Mouse (Mus musculus) embryonic facial prominence, embryonic 11.5 days (tissue): ENCODE data around the gene Ankrd44. TPM values are rescaled to one million over a fixed set of nuclear protein-coding genes. Genes with fewer than 3 reads are reported as not detected.

Experiments used
- ATAC-seq: fragments of 200-750 bp; cut with Nextera tagmentation; replicated peaks from 2 replicates; pipeline ENCODE4 v1.8.0; 2017; ENCODE audit warnings: low read depth; ENCODE audit not compliant: insufficient number of reproducible peaks, low FRiP score, low TSS enrichment
- DNase-seq: peaks from one replicate; pipeline ENCODE4 v3.0.0-alpha.2; 2015; ENCODE audit warnings: low spot score
- H3K27ac ChIP-seq: fragments of 300-500 bp; sonication (generic); replicated peaks from 2 replicates; pipeline ENCODE4 v1.5.1; 2014; ENCODE audit warnings: mild to moderate bottlenecking, low read depth, low read length, control low read depth
- H3K27me3 ChIP-seq: fragments of 300-500 bp; sonication (generic); 2 replicates; pipeline ENCODE4 v1.6.1; 2014; ENCODE audit warnings: mild to moderate bottlenecking, low read length, moderate library complexity, mixed read lengths; ENCODE audit not compliant: control insufficient read depth, insufficient read depth
- H3K36me3 ChIP-seq: fragments of 300-500 bp; sonication (generic); replicated peaks from 2 replicates; pipeline ENCODE4 v1.6.1; 2014; ENCODE audit warnings: low read depth, mild to moderate bottlenecking, low read length, moderate library complexity, mixed read lengths; ENCODE audit not compliant: control insufficient read depth, insufficient read depth
- H3K4me1 ChIP-seq: fragments of 300-500 bp; sonication (generic); 2 replicates; pipeline ENCODE4 v1.6.1; 2014; ENCODE audit warnings: low read length, mixed read lengths; ENCODE audit not compliant: control insufficient read depth, insufficient read depth
- H3K4me2 ChIP-seq: fragments of 300-500 bp; sonication (generic); 2 replicates; pipeline ENCODE4 v1.6.1; 2014; ENCODE audit warnings: low read depth, mild to moderate bottlenecking, control low read depth, low read length, moderate library complexity
- H3K4me3 ChIP-seq: fragments of 300-500 bp; sonication (generic); 2 replicates; pipeline ENCODE4 v1.5.1; 2014; ENCODE audit warnings: low read depth, low read length, control low read depth
- H3K9ac ChIP-seq: fragments of 300-500 bp; sonication (generic); replicated peaks from 2 replicates; pipeline ENCODE4 v1.6.1; 2014; ENCODE audit warnings: mild to moderate bottlenecking, control low read depth, low read length
- H3K9me3 ChIP-seq: fragments of 300-500 bp; sonication (generic); replicated peaks from 2 replicates; pipeline ENCODE4 v1.6.1; 2016; ENCODE audit warnings: mild to moderate bottlenecking, low read length, inconsistent platforms, mixed read lengths; ENCODE audit not compliant: control insufficient read depth
- WGBS: fragments of 180-500 bp; shearing (Covaris S2); extraction: QIAGEN DNeasy Blood & Tissue Kit; methylation state at CpG from one replicate; pipeline ENCODE4 v1.1.7; 2014; 5-methylcytosine and 5-hydroxymethylcytosine counted together
- polyA plus RNA-seq: library from polyadenylated mRNA; unstranded; fragments of >200 nt; fragmentation: Nextera tagmentation; extraction: Ambion mirVana; gene quantifications from 2 replicates; pipeline ENCODE4 v1.2.1, GENCODE M21; 2014

Gene Ankrd44
- polyA plus RNA-seq, 1 experiment from 2014 or later = 24.4 TPM

DNA sequence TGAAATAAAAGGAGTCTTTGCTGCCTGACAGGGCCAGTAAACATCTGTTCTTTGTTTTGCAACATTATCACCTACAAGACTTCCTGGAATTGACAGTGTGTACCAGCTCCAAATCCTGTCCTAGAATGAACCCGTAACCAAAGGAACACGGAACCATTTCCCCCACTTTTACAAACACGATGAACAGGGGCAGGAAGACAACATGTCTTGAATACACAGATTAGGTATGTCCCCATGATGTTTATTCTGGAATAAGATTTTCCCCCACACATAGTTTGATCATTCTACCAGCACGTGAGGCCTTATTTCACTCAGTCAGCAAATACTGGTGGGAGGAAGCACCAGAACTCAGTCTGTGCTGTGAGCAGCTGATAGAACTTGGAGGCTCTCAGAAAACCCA lies 241.9 kb downstream of the Ankrd44 start:
- H3K27ac ChIP-seq = no peak overlapping the region
- WGBS = 89% methylated on average over 4 of the region's 4 CpGs
- no peaks in the 10 kb centered on the region for H3K9me3 ChIP-seq
- H3K27me3 ChIP-seq = no peaks in the 10 kb centered on the region
- no peak overlapping the region for H3K9ac ChIP-seq
- no peak overlapping the region for H3K4me2 ChIP-seq
- no peaks in the 10 kb centered on the region for H3K4me1 ChIP-seq
- ATAC-seq (no peak), DNase-seq (no peak)
- no peaks in the 10 kb centered on the region for H3K36me3 ChIP-seq
- H3K4me3 ChIP-seq = no peak overlapping the region

GRCm38 (mm10) chr1:54679556-54679955 lies 246.6 kb downstream of the Ankrd44 start:
- Histone ChIP-seq H3K27me3 (no peaks in the 10 kb centered on the region), H3K36me3 (no peaks in the 10 kb centered on the region), H3K27ac (no peak overlapping the region), H3K9ac (no peak overlapping the region), H3K4me2 (no peak overlapping the region), H3K4me3 (no peak overlapping the region), H3K4me1 (no peaks in the 10 kb centered on the region), H3K9me3 (no peaks in the 10 kb centered on the region)
- 79% methylated on average over 1 of the region's 1 CpGs for WGBS
- DNase-seq (no peak), ATAC-seq (no peak)

DNA sequence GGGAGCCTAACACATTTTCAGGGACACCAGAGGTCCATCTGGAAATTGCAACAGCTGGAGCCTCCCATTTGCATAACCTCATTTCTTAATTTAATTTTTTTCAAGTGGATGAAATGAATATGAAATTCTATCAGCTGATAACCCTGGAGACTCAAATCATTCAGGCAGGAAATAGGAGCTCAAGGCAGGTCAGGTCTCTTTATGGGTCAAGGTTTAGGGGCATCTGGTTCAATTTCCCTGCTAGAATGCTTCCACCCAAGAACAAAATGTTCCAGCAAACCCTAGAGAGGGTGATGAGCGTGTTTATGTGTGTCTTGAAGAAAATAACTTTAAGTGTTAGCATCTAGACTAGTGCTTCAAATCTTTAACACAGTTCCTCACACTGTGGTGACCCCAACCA lies 248.2 kb downstream of the Ankrd44 start:
- Histone ChIP-seq H3K36me3 (no peaks in the 10 kb centered on the region), H3K4me3 (no peak overlapping the region), H3K27me3 (no peaks in the 10 kb centered on the region), H3K9ac (no peak overlapping the region), H3K4me1 (no peaks in the 10 kb centered on the region), H3K27ac (no peak overlapping the region), H3K4me2 (no peak overlapping the region), H3K9me3 (no peaks in the 10 kb centered on the region)
- 71% methylated on average over 1 of the region's 1 CpGs for WGBS
- DNase-seq = no peak
- ATAC-seq = no peak

DNA sequence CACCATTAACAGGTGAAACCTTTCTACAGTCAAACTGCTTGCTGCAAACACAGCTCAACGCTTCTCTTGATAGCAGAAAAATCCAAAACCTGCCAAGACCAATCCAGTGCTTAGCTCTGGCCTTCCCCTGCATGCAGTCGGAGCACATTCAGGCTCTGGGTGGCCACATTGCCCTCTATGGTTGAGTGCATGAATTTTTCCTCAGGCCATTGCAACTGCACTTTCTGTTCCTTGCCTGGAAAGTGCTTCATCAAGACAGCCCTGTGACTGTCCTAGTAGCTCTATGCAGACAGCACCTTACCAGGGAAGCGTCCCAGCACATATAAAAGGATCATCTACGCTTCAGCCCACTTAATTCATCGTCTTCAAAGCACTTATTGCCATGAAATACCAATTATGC lies 250.7 kb downstream of the Ankrd44 start:
- no peak overlapping the region for H3K9ac ChIP-seq
- no peaks in the 10 kb centered on the region for H3K27me3 ChIP-seq
- H3K36me3 ChIP-seq = no peaks in the 10 kb centered on the region
- no peaks in the 10 kb centered on the region for H3K9me3 ChIP-seq
- ATAC-seq (no peak), DNase-seq (no peak)
- no peak overlapping the region for H3K27ac ChIP-seq
- no peaks in the 10 kb centered on the region for H3K4me1 ChIP-seq
- WGBS = 59% methylated on average over 5 of the region's 5 CpGs
- H3K4me3 ChIP-seq = no peak overlapping the region
- no peak overlapping the region for H3K4me2 ChIP-seq

- no peaks in the 10 kb centered on the region for H3K36me3 ChIP-seq
- no peaks in the 10 kb centered on the region for H3K4me1 ChIP-seq
- no peak overlapping the region for H3K4me3 ChIP-seq
- DNase-seq (no peak), ATAC-seq (no peak)
- no peaks in the 10 kb centered on the region for H3K9me3 ChIP-seq
- H3K27ac ChIP-seq = no peak overlapping the region
- H3K27me3 ChIP-seq = no peaks in the 10 kb centered on the region
- no peak overlapping the region for H3K4me2 ChIP-seq
- no peak overlapping the region for H3K9ac ChIP-seq
- WGBS = 89% methylated on average over 2 of the region's 2 CpGs
Measured at GRCm38 (mm10) chr1:54667991-54668390, 258.2 kb downstream of the Ankrd44 start.

GRCm38 (mm10) chr1:54665582-54666405 lies 260.4 kb downstream of the Ankrd44 start:
- Histone ChIP-seq H3K27me3 (no peaks in the 10 kb centered on the region), H3K36me3 (no peaks in the 10 kb centered on the region), H3K27ac (no peak overlapping the region), H3K9ac (no peak overlapping the region), H3K9me3 (no peaks in the 10 kb centered on the region), H3K4me2 (no peak overlapping the region), H3K4me1 (no peaks in the 10 kb centered on the region), H3K4me3 (no peak overlapping the region)
- WGBS = 58% methylated on average over 8 of the region's 8 CpGs
- DNase-seq (peak; percentile 78), ATAC-seq (no peak; the same call in 1 of the 2 replicates)

- Histone ChIP-seq H3K9me3 (no peaks in the 10 kb centered on the region), H3K4me3 (no peak overlapping the region), H3K4me1 (no peaks in the 10 kb centered on the region), H3K9ac (no peak overlapping the region), H3K27ac (no peak overlapping the region), H3K27me3 (no peaks in the 10 kb centered on the region), H3K36me3 (no peaks in the 10 kb centered on the region), H3K4me2 (no peak overlapping the region)
- ATAC-seq = no peak
- no peak for DNase-seq
- 87% methylated on average over 4 of the region's 4 CpGs for WGBS
Measured at GRCm38 (mm10) chr1:54665095-54665494, 261.1 kb downstream of the Ankrd44 start.

- H3K9me3 ChIP-seq = no peaks in the 10 kb centered on the region
- H3K9ac ChIP-seq = no peak overlapping the region
- H3K27ac ChIP-seq = no peak overlapping the region
- H3K27me3 ChIP-seq = no peaks in the 10 kb centered on the region
- H3K4me3 ChIP-seq = no peak overlapping the region
- DNase-seq (no peak), ATAC-seq (no peak)
- no peaks in the 10 kb centered on the region for H3K4me1 ChIP-seq
- H3K4me2 ChIP-seq = no peak overlapping the region
- WGBS = 90% methylated on average over 6 of the region's 6 CpGs
- H3K36me3 ChIP-seq = no peaks in the 10 kb centered on the region
Measured at GRCm38 (mm10) chr1:54660674-54661073, 265.5 kb downstream of the Ankrd44 start.
